Mouse (Mus musculus): ENCODE results near the gene Ccdc12. TPM values are rescaled to one million over a fixed set of nuclear protein-coding genes. Genes with fewer than 3 reads are reported as not detected.
A peak's percentile ranks its signal among the peaks of the same experiment; 100 is the strongest.

Ccdc12 gene
- polyA plus RNA-seq, 1 experiment from 2014 or later, result 164 TPM

DNA sequence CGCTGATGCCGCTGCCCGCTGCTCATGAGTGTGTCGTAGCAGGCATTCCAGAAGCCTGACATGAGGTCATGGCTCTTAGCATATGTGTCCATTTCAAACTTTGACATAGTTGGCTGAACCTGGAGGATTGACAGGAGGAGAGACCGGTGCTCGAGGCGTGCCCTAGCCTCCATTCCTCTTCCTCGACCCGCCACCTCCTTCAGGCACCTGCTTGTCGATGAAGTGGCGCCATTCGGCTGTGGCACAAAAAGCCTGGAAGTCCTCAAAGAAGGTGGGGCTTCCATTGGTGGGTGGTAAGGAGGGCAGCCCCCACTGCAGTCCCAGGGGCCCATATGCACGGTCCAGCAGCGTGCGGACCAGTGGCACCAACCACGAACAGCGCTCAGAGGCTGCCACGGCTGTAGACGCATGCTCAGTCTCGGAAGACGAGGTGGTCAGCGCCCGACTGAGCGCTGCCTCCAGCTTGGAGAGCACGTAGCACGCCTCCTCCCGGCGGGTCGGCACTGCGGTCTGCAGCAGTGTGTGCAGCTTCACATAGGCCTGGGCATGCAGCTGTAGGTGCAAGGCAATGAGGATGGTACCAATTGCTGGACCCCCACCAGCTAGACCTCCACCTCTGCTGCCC, 24.5 kb upstream of the Ccdc12 start:
- 9% methylated on average over 30 of the region's 30 CpGs for WGBS
- DNase-seq (ENCODE audit: low spot score), result peak; percentile 56
- H3K4me1 ChIP-seq, result peaks cover 28% of the 10 kb centered on the region
- peaks cover 86% of the 10 kb centered on the region for H3K27me3 ChIP-seq (ENCODE audit: low read depth, poor library complexity, severe bottlenecking)
- H3K4me3 ChIP-seq, result peak overlapping the region; percentile 46
- H3K36me3 ChIP-seq, result no peaks in the 10 kb centered on the region
- H3K9me3 ChIP-seq (replicated peaks), result no peaks in the 10 kb centered on the region
- H3K27ac ChIP-seq, result no peak overlapping the region

DNA sequence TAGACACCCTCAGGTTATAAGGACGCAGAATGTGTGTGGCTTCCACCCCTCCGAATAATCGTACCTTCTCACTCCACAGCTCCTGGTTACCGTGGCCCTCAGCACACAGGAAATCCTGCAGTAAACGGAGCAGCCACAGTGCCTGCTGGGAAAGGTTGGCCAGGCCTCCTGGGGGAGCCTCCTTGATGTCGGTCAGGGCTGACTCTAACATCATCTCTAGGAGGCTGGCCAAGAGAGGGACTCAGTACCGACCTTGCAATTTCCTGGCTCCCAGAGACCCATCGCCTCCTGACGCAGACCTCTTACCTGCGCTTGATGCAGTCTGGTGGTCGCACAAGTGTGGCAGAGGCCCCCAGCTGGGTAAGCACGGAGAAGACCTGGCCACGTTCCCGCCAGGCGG, 23.6 kb upstream of the Ccdc12 start:
- Histone ChIP-seq H3K4me3 (no peak overlapping the region), H3K9me3 (replicated peaks) (no peaks in the 10 kb centered on the region), H3K27me3 (ENCODE audit: low read depth, poor library complexity, severe bottlenecking) (peaks cover 84% of the 10 kb centered on the region), H3K27ac (no peak overlapping the region), H3K36me3 (no peaks in the 10 kb centered on the region), H3K4me1 (peaks cover 28% of the 10 kb centered on the region)
- WGBS, result 80% methylated on average over 15 of the region's 15 CpGs
- no peak for DNase-seq (ENCODE audit: low spot score)

DNA sequence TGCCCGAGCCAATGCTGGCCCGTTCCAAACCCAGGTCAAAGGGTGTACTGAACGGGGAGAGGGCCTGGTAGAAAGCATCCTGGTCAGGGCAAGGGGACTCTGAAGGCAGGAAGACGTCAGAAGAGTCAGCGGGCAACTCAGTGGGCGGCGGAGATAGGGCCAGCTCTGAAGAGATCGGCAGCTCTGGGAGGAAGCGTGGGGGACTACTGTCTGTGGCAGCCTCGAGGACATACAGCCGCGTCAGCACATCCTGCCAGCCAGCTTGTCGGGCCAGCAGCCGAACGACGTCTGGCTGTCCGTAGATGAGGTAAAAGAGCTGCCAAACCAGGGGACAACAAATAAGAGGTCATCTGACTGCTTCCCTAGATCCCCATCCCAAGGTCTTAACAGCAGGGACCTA, 22.4 kb upstream of the Ccdc12 start:
- Histone ChIP-seq H3K27ac (no peak overlapping the region), H3K9me3 (replicated peaks) (no peaks in the 10 kb centered on the region), H3K4me3 (no peak overlapping the region), H3K36me3 (no peaks in the 10 kb centered on the region), H3K4me1 (peaks cover 28% of the 10 kb centered on the region), H3K27me3 (ENCODE audit: low read depth, poor library complexity, severe bottlenecking) (peaks cover 80% of the 10 kb centered on the region)
- WGBS, result 84% methylated on average over 17 of the region's 17 CpGs
- no peak for DNase-seq (ENCODE audit: low spot score)

DNA sequence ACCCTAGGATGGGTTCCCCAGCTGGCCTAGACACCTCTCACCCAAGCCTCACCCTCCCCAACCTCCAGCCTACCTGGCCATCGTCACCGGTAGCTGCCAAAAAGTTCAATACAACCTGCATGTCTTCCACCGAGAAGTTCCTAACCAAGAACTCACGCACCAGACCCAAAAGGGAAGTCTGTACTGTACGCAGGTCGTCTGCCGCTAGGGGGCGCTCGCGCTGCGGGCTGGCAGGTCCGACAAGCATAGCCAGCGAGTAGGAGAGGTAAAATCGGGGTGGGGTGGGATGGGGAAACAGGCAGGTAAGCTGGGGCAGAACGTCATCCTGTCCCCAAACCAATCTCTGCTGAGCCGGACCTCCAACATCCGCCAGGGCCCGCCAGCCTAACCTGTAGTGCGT, 21.1 kb upstream of the Ccdc12 start:
- H3K4me3 ChIP-seq, result no peak overlapping the region
- H3K27ac ChIP-seq, result no peak overlapping the region
- peaks cover 68% of the 10 kb centered on the region for H3K27me3 ChIP-seq (ENCODE audit: low read depth, poor library complexity, severe bottlenecking)
- no peaks in the 10 kb centered on the region for H3K36me3 ChIP-seq
- 7% methylated on average over 19 of the region's 19 CpGs for WGBS
- peaks cover 28% of the 10 kb centered on the region for H3K4me1 ChIP-seq
- DNase-seq (ENCODE audit: low spot score), result peak; percentile 98
- H3K9me3 ChIP-seq (replicated peaks), result no peaks in the 10 kb centered on the region

DNA sequence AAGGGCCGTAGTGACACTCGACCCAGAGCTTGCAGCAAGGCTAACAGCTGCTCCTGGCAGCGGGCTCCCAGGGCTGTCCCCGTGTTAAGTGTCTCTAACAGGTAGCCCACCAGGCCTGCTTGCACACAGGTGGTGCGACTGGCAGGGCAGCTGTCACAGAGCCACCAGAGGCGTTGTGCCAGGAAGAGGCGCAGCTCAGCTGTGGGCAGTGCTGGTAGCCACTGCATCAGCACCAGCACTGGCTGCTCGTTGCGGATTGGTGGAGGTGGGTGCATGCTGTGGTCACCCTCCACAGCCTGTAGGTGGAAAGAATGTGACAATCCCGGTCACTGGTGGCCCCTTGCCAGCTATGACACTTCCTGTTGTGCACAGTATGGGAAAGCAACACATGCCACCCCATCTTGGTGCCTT, 17.7 kb upstream of the Ccdc12 start:
- DNase-seq (ENCODE audit: low spot score), result no peak
- no peak overlapping the region for H3K4me3 ChIP-seq
- H3K27ac ChIP-seq, result no peak overlapping the region
- no peaks in the 10 kb centered on the region for H3K36me3 ChIP-seq
- no peaks in the 10 kb centered on the region for H3K9me3 ChIP-seq (replicated peaks)
- H3K27me3 ChIP-seq (ENCODE audit: low read depth, poor library complexity, severe bottlenecking), result peaks cover 37% of the 10 kb centered on the region
- 80% methylated on average over 10 of the region's 10 CpGs for WGBS
- H3K4me1 ChIP-seq, result peaks cover 18% of the 10 kb centered on the region

DNA sequence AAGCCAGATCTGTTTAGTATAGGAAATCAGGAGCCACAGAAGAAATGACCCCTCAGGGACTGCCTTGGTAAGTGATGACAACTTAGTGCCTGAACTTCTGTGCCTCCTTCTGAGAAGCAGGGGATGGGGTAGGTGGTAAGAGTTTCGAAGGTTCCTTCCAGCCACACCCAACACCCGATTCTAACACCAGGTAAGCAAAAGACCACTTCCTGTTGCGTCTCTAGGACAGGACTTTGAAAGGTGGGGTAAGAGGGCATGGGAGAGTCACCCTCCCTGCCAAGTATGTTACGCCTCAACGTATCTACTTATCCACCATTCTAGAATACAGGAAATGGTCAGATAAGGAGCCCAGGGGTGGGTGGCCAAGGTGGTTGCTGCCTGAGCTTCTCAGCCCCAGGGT, 15.3 kb upstream of the Ccdc12 start:
- WGBS, result 85% methylated on average over 5 of the region's 5 CpGs
- no peak overlapping the region for H3K4me3 ChIP-seq
- H3K4me1 ChIP-seq, result peaks cover 22% of the 10 kb centered on the region
- H3K9me3 ChIP-seq (replicated peaks), result no peaks in the 10 kb centered on the region
- H3K27ac ChIP-seq, result no peak overlapping the region
- no peaks in the 10 kb centered on the region for H3K36me3 ChIP-seq
- peaks cover 14% of the 10 kb centered on the region; the same call in 1 of the 2 replicates for H3K27me3 ChIP-seq (ENCODE audit: low read depth, poor library complexity, severe bottlenecking)
- no peak for DNase-seq (ENCODE audit: low spot score)

DNA sequence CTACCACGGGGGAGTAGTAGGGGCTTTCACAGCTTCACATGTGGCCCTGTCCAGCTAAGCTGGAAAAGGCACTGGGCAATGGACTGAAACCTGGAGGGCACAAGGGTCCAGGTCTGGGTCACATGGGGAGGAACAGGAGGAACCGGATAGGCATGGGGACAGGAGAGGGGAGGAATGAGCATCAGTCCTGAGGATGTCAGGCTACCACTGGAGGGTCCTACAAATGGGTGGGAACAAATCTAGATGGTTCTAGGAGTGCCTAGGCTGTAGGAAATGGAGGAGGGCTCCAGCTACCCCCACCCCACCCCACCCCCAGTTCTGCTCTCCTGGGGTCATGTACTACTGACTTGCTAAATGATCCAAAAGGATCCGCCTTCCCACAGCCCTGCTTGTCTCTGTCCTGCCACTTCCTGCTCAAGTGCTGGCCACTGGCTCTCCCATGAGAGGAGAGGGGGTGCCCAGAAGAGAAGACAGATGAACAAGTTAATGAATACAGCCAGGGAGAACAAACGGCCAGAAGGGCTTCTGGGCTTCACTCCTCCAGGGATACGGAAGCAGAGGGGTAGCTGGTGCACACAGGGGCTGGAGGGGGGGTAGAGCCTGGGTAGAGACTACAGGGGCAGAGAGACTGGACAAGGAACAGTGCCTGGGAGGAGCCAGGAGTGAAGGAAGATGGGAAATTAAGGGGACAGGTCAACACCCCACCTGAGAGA, 13.3 kb upstream of the Ccdc12 start:
- peaks cover 22% of the 10 kb centered on the region for H3K4me1 ChIP-seq
- no peaks in the 10 kb centered on the region for H3K9me3 ChIP-seq (replicated peaks)
- DNase-seq (ENCODE audit: low spot score), result no peak
- WGBS, result 46% methylated on average over 5 of the region's 5 CpGs
- no peak overlapping the region for H3K4me3 ChIP-seq
- no peak overlapping the region for H3K27ac ChIP-seq
- no peaks in the 10 kb centered on the region for H3K36me3 ChIP-seq
- peaks cover 4% of the 10 kb centered on the region; the same call in 1 of the 2 replicates for H3K27me3 ChIP-seq (ENCODE audit: low read depth, poor library complexity, severe bottlenecking)

DNA sequence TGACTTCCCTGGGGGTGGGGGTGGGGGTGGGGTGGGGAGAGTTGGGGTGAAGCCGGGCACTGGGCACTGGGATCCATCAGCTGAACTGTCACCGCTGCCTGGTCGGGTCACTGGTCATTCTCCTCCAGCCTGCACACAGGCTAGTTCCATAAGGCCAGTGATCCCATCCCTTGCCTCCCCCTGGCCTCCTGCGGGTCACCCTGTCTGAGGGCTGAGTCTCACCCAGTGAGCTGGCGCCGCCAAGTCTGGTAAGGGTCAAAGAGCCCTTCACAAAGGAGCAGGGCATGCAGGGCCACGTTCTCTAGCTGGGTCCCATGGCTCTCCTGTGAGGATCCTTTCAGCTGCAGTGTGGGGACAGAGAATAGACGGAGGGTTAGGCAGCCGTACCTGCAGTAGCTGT, 12.5 kb upstream of the Ccdc12 start:
- peaks cover 4% of the 10 kb centered on the region; the same call in 1 of the 2 replicates for H3K27me3 ChIP-seq (ENCODE audit: low read depth, poor library complexity, severe bottlenecking)
- H3K4me3 ChIP-seq, result no peak overlapping the region
- no peaks in the 10 kb centered on the region for H3K9me3 ChIP-seq (replicated peaks)
- no peak overlapping the region for H3K27ac ChIP-seq
- H3K4me1 ChIP-seq, result peaks cover 22% of the 10 kb centered on the region
- WGBS, result 70% methylated on average over 9 of the region's 9 CpGs
- DNase-seq (ENCODE audit: low spot score), result no peak
- no peaks in the 10 kb centered on the region for H3K36me3 ChIP-seq

DNA sequence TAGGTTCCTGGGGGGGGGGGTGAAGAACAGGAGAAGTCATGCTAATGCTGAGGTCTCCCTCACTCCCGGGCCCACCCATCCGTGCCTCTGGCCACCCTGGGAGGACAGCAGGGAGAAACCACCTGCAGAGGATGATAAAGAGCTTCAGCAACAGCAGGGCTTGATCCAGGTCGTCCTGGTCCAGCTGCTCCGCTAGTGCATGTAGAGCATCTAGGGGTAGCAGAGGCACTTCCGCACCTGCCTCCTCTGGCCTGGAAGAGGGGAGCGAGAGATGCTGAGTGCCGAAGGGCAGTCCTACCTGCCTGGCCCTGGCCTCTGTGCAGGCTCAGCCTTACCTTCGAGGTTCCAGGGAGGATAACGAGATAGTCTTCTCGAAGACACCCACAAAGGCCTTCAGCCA, 12.0 kb upstream of the Ccdc12 start:
- no peak for DNase-seq (ENCODE audit: low spot score)
- no peak overlapping the region for H3K4me3 ChIP-seq
- H3K27ac ChIP-seq, result no peak overlapping the region
- H3K9me3 ChIP-seq (replicated peaks), result no peaks in the 10 kb centered on the region
- 84% methylated on average over 10 of the region's 10 CpGs for WGBS
- H3K36me3 ChIP-seq, result no peaks in the 10 kb centered on the region
- peaks cover 7% of the 10 kb centered on the region; the same call in 1 of the 2 replicates for H3K27me3 ChIP-seq (ENCODE audit: low read depth, poor library complexity, severe bottlenecking)
- peaks cover 22% of the 10 kb centered on the region for H3K4me1 ChIP-seq

DNA sequence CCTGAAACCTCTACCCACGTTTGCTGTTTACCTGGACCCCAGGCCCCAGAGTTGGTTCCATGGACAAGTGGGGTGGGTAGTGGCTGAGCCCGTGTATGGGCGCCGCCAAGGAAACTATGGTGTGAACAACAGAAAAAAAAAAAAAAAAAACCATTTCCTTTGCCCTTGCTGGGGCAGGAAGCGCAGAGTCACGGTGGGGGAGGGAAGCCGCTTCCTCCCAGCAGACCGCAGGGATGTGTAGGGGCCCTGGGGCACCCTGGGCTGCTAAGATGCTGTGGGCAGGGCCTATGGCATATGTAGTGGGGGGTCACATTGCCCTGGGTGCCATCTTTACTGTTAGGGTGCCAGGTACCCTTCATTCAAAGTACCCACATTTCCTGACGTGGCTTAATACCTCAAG, 11.1 kb upstream of the Ccdc12 start:
- peaks cover 14% of the 10 kb centered on the region; the same call in 1 of the 2 replicates for H3K27me3 ChIP-seq (ENCODE audit: low read depth, poor library complexity, severe bottlenecking)
- peaks cover 22% of the 10 kb centered on the region for H3K4me1 ChIP-seq
- no peaks in the 10 kb centered on the region for H3K36me3 ChIP-seq
- no peak for DNase-seq (ENCODE audit: low spot score)
- WGBS, result 84% methylated on average over 9 of the region's 9 CpGs
- no peaks in the 10 kb centered on the region for H3K9me3 ChIP-seq (replicated peaks)
- H3K4me3 ChIP-seq, result no peak overlapping the region
- H3K27ac ChIP-seq, result no peak overlapping the region

DNA sequence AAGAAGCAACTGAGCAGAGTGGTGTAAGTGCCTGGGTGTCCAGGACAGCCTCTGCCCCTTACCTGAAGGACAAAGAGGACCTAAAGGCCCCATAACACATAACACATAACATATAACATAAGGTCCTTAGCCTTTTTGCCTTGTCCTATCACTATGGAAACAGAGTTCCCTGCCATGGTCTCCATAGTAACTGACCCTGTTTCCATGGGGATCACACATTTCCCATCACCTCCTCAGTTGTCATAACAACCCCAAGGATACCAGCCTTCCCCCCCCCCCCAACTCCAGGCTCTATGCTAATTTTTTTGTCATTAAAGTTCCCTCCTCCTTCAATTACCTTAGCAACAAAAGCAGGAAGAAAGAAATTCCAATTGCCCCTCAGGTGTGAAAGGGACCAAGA, 6.5 kb upstream of the Ccdc12 start:
- no peak for DNase-seq (ENCODE audit: low spot score)
- no peaks in the 10 kb centered on the region for H3K36me3 ChIP-seq
- no peak overlapping the region for H3K27ac ChIP-seq
- peaks cover 29% of the 10 kb centered on the region for H3K4me1 ChIP-seq
- H3K4me3 ChIP-seq, result no peak overlapping the region
- H3K9me3 ChIP-seq (replicated peaks), result no peaks in the 10 kb centered on the region
- peaks cover 49% of the 10 kb centered on the region for H3K27me3 ChIP-seq (ENCODE audit: low read depth, poor library complexity, severe bottlenecking)

DNA sequence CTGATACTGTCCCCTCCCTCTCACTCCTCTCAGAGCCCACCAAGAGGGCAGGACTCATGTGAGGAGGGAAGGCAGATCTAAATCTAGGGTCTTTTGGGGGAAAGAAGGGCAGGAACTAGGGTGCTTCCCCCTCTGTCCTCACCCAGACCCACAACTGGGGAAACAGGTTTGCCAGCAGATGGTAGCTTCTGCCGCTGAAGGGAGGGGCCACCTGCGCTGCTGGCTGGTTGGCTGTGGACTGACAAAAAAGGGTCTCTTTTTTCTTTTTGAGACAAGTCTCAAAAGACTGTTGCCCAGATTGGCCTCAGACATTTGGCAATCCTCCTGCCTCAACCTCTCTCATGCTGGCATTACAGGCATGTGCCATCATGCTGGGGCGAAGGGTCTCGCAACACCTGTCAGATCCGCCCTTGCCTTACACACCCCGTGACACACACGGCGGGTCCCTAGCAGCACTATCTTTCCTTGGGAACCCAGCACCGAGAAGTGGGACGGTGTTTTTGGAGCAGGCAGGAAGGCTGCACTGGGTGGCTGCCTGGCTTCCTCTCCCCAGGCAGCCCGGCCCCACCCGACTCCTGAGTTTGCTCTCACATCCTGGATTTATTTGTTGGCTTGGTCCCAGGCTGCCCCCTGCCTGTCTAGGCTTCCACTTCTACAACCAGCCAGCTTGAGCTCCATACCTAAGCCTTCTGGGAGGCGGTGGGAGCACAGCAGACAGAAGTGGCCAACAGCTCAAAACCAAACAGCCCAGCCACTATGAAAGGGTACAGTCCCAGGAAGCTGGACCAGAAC, 4.2 kb upstream of the Ccdc12 start:
- peaks cover 36% of the 10 kb centered on the region for H3K4me1 ChIP-seq
- no peak for DNase-seq (ENCODE audit: low spot score)
- peaks cover 49% of the 10 kb centered on the region for H3K27me3 ChIP-seq (ENCODE audit: low read depth, poor library complexity, severe bottlenecking)
- H3K4me3 ChIP-seq, result no peak overlapping the region
- no peak overlapping the region for H3K27ac ChIP-seq
- 28% methylated on average over 13 of the region's 13 CpGs for WGBS
- no peaks in the 10 kb centered on the region for H3K9me3 ChIP-seq (replicated peaks)
- no peaks in the 10 kb centered on the region for H3K36me3 ChIP-seq

Measured in limb, embryonic 10.5 days (tissue).